Mouse (Mus musculus) liver, embryonic 11.5 days (tissue): ENCODE data around the gene Cd55b. TPM values are rescaled to one million over a fixed set of nuclear protein-coding genes. Genes with fewer than 3 reads are reported as not detected.

Source experiments
- ATAC-seq: fragments of 200-750 bp; cut with Nextera tagmentation; replicated peaks from 2 replicates; pipeline ENCODE4 v1.8.0; 2017; ENCODE audit warnings: moderate number of reproducible peaks, mild to moderate bottlenecking, moderate TSS enrichment, moderate library complexity; ENCODE audit not compliant: low FRiP score
- DNase-seq: peaks from one replicate; pipeline ENCODE4 v3.0.0-alpha.2; 2017; ENCODE audit warnings: low spot score
- H3K27ac ChIP-seq: fragments of 300-500 bp; sonication (generic); 2 replicates; pipeline ENCODE4 v1.5.1; 2014; ENCODE audit warnings: mild to moderate bottlenecking, low read depth, low read length, control low read depth
- H3K27me3 ChIP-seq: fragments of 300-500 bp; sonication (generic); replicated peaks from 2 replicates; pipeline ENCODE4 v1.6.1; 2014; ENCODE audit warnings: low read length, mixed read lengths; ENCODE audit not compliant: control insufficient read depth, insufficient read depth
- H3K36me3 ChIP-seq: fragments of 300-500 bp; sonication (generic); 2 replicates; pipeline ENCODE4 v1.6.1; 2014; ENCODE audit warnings: mild to moderate bottlenecking, low read length, moderate library complexity, mixed read lengths; ENCODE audit not compliant: control insufficient read depth, insufficient read depth
- H3K4me1 ChIP-seq: fragments of 300-500 bp; sonication (generic); replicated peaks from 2 replicates; pipeline ENCODE4 v1.6.1; 2014; ENCODE audit warnings: low read length, mixed read lengths; ENCODE audit not compliant: control insufficient read depth, insufficient read depth
- H3K4me2 ChIP-seq: fragments of 300-500 bp; sonication (generic); 2 replicates; pipeline ENCODE4 v1.6.1; 2014; ENCODE audit warnings: mild to moderate bottlenecking, control low read depth, moderate library complexity
- H3K4me3 ChIP-seq: fragments of 300-500 bp; sonication (generic); 2 replicates; pipeline ENCODE4 v1.5.1; 2014; ENCODE audit warnings: low read depth, low read length, control low read depth
- H3K9ac ChIP-seq: fragments of 300-500 bp; sonication (generic); 2 replicates; pipeline ENCODE4 v1.6.1; 2014; ENCODE audit warnings: low read depth, low read length, control low read depth
- H3K9me3 ChIP-seq: fragments of 300-500 bp; sonication (generic); 2 replicates; pipeline ENCODE4 v1.6.1; 2016; ENCODE audit warnings: low read length, inconsistent platforms, mixed read lengths; ENCODE audit not compliant: control insufficient read depth
- WGBS: fragments of 180-500 bp; shearing (Covaris S2); extraction: QIAGEN DNeasy Blood & Tissue Kit; methylation state at CpG from one replicate; pipeline ENCODE4 v1.1.7; 2014; 5-methylcytosine and 5-hydroxymethylcytosine counted together
- polyA plus RNA-seq: library from polyadenylated mRNA; unstranded; fragments of >200 nt; fragmentation: Nextera tagmentation; extraction: Ambion mirVana; gene quantifications from 2 replicates; pipeline ENCODE4 v1.2.1, GENCODE M21; 2014

Cd55b gene
- polyA plus RNA-seq, 1 experiment from 2014 or later, result not detected

- no peak overlapping the region for H3K4me2 ChIP-seq
- ATAC-seq (no peak), DNase-seq (no peak)
- no peaks in the 10 kb centered on the region for H3K9me3 ChIP-seq
- no peak overlapping the region for H3K4me3 ChIP-seq
- H3K27ac ChIP-seq, result no peak overlapping the region
- peaks cover 12% of the 10 kb centered on the region for H3K4me1 ChIP-seq
- no peak overlapping the region for H3K9ac ChIP-seq
- H3K27me3 ChIP-seq, result no peaks in the 10 kb centered on the region
- no peaks in the 10 kb centered on the region for H3K36me3 ChIP-seq
- WGBS, result 36% methylated on average over 7 of the region's 7 CpGs
Observed at GRCm38 (mm10) chr1:130371895-130372528, 50.8 kb downstream of the Cd55b start.

DNA sequence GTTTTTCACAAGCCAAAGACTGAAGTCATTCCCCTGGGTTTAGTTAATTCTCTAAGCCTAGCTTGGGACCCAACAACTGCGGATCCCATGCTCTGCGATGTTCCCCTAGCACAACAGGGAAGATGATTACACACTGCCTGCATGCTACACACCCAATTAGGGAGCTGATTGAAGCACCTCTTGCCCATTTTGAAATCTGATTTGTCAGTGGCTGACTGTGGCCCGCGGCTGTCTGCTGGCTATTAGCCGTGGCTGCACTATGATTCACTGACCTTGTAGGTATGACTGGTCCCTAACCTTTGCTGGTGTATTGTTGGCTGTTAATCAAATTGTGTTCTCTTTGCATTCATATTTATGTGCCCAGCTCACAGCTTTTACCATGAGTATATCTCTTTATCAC, 51.5 kb downstream of the Cd55b start:
- no peak for DNase-seq
- Histone ChIP-seq H3K9me3 (no peaks in the 10 kb centered on the region), H3K27me3 (no peaks in the 10 kb centered on the region), H3K4me2 (no peak overlapping the region), H3K4me3 (no peak overlapping the region), H3K27ac (no peak overlapping the region), H3K4me1 (peaks cover 12% of the 10 kb centered on the region), H3K9ac (no peak overlapping the region), H3K36me3 (no peaks in the 10 kb centered on the region)
- 86% methylated on average over 5 of the region's 5 CpGs for WGBS
- ATAC-seq, result no peak

GRCm38 (mm10) chr1:130350077-130350635, 72.7 kb downstream of the Cd55b start:
- Histone ChIP-seq H3K36me3 (no peaks in the 10 kb centered on the region), H3K4me1 (no peaks in the 10 kb centered on the region), H3K27me3 (no peaks in the 10 kb centered on the region), H3K9me3 (no peaks in the 10 kb centered on the region), H3K27ac (no peak overlapping the region), H3K4me3 (no peak overlapping the region), H3K9ac (no peak overlapping the region), H3K4me2 (no peak overlapping the region)
- 9% methylated on average over 1 of the region's 1 CpGs for WGBS
- peak; percentile 70 for ATAC-seq
- no peak for DNase-seq

DNA sequence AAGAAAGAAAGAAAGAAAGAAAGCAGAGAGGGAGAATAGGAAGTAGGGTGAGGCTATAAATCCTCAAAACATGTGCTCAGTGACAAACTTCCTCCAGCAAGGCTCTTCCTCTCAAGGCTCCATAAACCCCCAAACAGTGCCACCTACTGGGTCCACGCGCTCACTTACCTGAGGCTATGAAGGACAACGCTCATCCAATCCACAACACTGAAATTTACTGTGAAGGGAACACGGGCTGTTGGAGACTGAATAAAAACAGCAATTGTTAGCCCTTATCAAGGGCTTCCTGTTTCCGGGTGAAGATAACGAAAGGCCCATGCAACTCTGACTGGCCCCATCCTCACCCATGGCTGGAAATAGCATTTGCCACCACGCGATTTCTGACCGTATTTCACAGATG, 80.4 kb downstream of the Cd55b start:
- Histone ChIP-seq H3K27me3 (no peaks in the 10 kb centered on the region), H3K4me2 (no peak overlapping the region), H3K9me3 (no peaks in the 10 kb centered on the region), H3K27ac (no peak overlapping the region), H3K4me3 (no peak overlapping the region), H3K4me1 (0 out of 2 replicates have a peak, but pooled peaks cover 2% of the 10 kb centered on the region), H3K9ac (no peak overlapping the region), H3K36me3 (no peaks in the 10 kb centered on the region)
- WGBS, result 46% methylated on average over 9 of the region's 9 CpGs
- DNase-seq, result no peak
- peak; percentile 72 for ATAC-seq

Other genes starting within 250 kb of the Cd55b start
- 30.1 and 31.9 TPM in 2 replicates for gene Cd55, start 39.7 kb upstream of the Cd55b start, polyA plus RNA-seq
- gene Zp3r, start 206.6 kb upstream of the Cd55b start, polyA plus RNA-seq, result not detected in 2 replicates
- gene C4bp, start 238.6 kb upstream of the Cd55b start, polyA plus RNA-seq, result 0.34 and 0.47 TPM in 2 replicates